Mouse (Mus musculus): ENCODE data around the gene Hdac9. TPM values are rescaled to one million over a fixed set of nuclear protein-coding genes. Genes with fewer than 3 reads are reported as not detected.

Gene Hdac9
- polyA plus RNA-seq, 1 experiment from 2014 or later: 5.1 TPM

DNA sequence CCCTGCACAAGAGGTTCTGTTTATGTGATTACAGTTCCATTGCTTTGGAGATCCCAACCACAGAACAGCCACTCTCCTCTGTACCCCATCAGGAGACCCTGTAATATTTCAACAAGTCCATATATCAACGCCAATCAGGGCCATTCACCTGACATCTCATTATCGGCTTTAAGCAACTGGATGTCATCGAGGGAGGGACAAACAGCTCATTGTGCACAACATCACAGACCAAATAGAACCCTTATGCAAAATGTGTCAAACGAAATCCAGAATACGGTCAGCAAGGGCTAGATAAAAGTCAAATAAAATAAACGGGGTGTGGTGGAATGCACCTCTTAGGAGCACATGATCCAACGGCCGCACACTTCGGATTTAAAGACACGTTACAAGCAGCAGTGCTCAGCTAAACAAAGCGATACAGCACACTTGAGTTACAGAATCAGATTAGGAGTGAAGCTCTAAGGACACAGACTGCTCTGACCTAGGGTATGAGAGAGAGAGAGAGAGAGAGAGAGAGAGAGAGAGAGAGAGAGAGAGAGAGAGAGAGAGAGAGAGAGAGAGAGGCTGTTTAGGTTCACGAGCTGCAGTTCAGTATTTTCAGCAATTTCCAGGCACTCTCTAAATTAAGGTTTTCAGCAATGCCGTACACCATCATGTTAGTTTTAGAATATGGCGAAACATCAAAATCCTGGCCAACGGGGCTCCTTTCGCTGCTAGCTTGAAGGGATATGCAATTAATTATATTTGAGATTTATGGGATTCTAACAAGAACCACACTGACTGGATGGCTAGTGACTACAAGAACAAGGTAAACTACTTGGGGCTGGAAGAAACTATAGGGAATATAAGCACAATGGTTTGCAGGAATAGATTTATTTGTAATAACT lies 279.4 kb downstream of the Hdac9 start:
- 71% methylated on average over 16 of the region's 16 CpGs for WGBS
- Histone ChIP-seq H3K4me3 (replicated peaks) (no peak overlapping the region), H3K4me2 (no peak overlapping the region), H3K27me3 (no peaks in the 10 kb centered on the region), H3K9ac (no peak overlapping the region), H3K4me1 (no peaks in the 10 kb centered on the region), H3K9me3 (replicated peaks) (no peaks in the 10 kb centered on the region), H3K36me3 (no peaks in the 10 kb centered on the region), H3K27ac (no peak overlapping the region)
- ATAC-seq (replicated peaks; ENCODE audit: low FRiP score): no peak

DNA sequence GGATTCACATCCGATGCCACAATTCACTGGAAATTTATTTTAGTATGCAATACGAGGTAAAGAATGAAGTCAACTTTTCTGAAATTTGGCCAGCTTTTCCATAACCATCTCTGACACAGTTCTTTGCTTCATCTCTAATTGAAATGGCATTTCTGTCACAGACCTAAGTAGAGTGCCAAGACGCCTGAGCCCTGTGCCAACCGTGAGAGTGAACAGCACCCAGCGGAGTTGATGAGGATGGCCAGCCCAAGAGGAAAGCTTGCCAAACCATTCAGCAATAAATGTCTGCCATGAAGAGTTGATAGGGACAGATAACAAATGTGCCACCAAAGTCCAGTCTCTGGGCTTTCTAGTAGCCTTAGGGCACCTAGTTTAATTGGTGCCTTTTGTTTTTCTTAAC lies 297.8 kb downstream of the Hdac9 start:
- Histone ChIP-seq H3K4me2 (no peak overlapping the region), H3K4me1 (no peaks in the 10 kb centered on the region), H3K36me3 (no peaks in the 10 kb centered on the region), H3K9ac (no peak overlapping the region), H3K9me3 (replicated peaks) (no peaks in the 10 kb centered on the region), H3K27ac (no peak overlapping the region), H3K4me3 (replicated peaks) (no peak overlapping the region), H3K27me3 (no peaks in the 10 kb centered on the region)
- ATAC-seq (replicated peaks; ENCODE audit: low FRiP score): no peak
- WGBS: 91% methylated on average over 5 of the region's 5 CpGs

DNA sequence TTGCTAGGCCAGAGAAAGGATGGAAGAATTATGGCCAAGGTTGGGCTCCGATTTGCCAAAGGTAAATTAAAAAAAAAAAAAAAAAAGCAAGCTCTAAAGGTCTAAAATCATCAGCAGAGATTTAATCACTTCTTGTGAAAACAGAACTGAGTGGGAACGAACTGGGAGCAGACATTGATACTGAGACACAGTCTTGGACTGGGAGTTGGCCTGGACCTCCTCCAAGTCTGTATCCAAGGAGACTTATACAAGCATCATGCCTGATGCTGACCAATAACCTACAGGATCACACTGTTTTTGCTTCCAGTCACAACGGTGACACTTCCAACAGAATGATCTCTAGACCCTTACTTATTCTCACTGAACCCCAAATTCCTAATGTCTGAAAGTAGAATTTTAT lies 298.6 kb downstream of the Hdac9 start:
- no peak overlapping the region for H3K4me2 ChIP-seq
- H3K36me3 ChIP-seq: no peaks in the 10 kb centered on the region
- no peak overlapping the region for H3K4me3 ChIP-seq (replicated peaks)
- ATAC-seq (replicated peaks; ENCODE audit: low FRiP score): no peak
- no peak overlapping the region for H3K9ac ChIP-seq
- H3K27ac ChIP-seq: no peak overlapping the region
- H3K9me3 ChIP-seq (replicated peaks): no peaks in the 10 kb centered on the region
- H3K4me1 ChIP-seq: no peaks in the 10 kb centered on the region
- H3K27me3 ChIP-seq: no peaks in the 10 kb centered on the region
- 54% methylated on average over 3 of the region's 3 CpGs for WGBS

DNA sequence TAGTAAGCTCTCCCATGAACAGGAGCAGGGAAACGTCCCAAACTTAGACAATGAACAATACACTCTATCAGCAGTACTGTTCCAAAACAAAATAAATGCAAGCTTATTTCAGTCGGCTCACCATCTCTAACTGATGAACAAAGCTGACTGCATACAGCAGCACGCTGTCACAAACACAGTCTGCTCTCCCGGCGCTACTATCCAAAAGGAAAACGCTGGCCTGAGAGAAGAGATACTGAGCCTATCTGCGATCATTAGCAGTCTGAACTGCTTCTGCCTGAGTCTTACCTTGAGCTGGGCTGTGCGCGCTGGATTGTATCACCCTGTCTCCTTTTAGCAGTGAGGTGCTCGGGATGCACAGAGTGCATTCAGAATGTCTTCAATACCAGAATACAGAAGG lies 299.1 kb downstream of the Hdac9 start:
- 83% methylated on average over 10 of the region's 10 CpGs for WGBS
- H3K4me1 ChIP-seq: no peaks in the 10 kb centered on the region
- no peak overlapping the region for H3K9ac ChIP-seq
- ATAC-seq (replicated peaks; ENCODE audit: low FRiP score): no peak
- H3K27ac ChIP-seq: no peak overlapping the region
- H3K27me3 ChIP-seq: no peaks in the 10 kb centered on the region
- no peak overlapping the region for H3K4me2 ChIP-seq
- no peaks in the 10 kb centered on the region for H3K36me3 ChIP-seq
- H3K9me3 ChIP-seq (replicated peaks): no peaks in the 10 kb centered on the region
- no peak overlapping the region for H3K4me3 ChIP-seq (replicated peaks)

DNA sequence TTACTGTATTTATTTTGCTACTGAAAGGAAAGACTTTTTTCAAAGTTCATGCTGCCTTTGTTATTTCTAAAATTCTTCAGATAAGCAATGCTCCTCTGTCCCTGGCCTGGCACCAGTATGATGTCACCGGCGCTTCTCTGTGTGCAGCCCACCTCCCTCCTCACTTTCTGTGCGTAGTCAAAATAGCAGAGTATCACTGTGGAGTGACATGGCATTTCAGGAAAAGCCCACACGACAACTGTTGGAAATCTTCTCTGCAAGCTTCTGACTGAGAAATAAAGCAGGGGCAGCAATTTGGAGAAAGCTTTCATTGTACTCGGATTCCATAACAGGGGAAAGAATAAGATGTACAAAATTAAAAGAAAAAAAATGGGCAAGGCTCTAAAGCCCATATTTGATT lies 302.1 kb downstream of the Hdac9 start:
- no peak overlapping the region for H3K4me3 ChIP-seq (replicated peaks)
- H3K9ac ChIP-seq: no peak overlapping the region
- no peaks in the 10 kb centered on the region for H3K27me3 ChIP-seq
- no peaks in the 10 kb centered on the region for H3K4me1 ChIP-seq
- H3K27ac ChIP-seq: no peak overlapping the region
- no peak for ATAC-seq (replicated peaks; ENCODE audit: low FRiP score)
- H3K36me3 ChIP-seq: no peaks in the 10 kb centered on the region
- 79% methylated on average over 5 of the region's 5 CpGs for WGBS
- no peaks in the 10 kb centered on the region for H3K9me3 ChIP-seq (replicated peaks)
- no peak overlapping the region for H3K4me2 ChIP-seq

DNA sequence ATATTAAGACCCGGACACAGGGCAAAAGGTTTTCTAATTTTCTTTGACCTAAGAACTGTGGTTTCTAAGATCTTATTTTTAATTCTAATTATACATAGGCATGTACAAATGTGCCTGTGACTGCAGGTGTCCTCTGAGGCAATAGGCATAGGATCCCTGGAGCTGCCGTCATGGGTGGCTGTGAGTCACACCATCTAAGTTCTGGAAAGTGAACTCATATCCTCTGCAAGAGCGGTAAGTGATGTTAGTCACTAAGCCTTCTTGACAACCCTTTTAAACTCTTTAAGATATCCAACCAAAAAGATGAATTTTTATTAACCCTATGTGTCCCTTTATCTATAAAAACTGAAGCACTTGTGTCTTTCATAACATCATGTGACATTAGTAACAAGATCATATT lies 304.4 kb downstream of the Hdac9 start:
- Histone ChIP-seq H3K4me3 (replicated peaks) (no peak overlapping the region), H3K4me1 (no peaks in the 10 kb centered on the region), H3K4me2 (no peak overlapping the region), H3K9me3 (replicated peaks) (no peaks in the 10 kb centered on the region), H3K36me3 (no peaks in the 10 kb centered on the region), H3K27me3 (no peaks in the 10 kb centered on the region), H3K27ac (no peak overlapping the region), H3K9ac (no peak overlapping the region)
- no peak for ATAC-seq (replicated peaks; ENCODE audit: low FRiP score)
- 93% methylated on average over 3 of the region's 3 CpGs for WGBS

DNA sequence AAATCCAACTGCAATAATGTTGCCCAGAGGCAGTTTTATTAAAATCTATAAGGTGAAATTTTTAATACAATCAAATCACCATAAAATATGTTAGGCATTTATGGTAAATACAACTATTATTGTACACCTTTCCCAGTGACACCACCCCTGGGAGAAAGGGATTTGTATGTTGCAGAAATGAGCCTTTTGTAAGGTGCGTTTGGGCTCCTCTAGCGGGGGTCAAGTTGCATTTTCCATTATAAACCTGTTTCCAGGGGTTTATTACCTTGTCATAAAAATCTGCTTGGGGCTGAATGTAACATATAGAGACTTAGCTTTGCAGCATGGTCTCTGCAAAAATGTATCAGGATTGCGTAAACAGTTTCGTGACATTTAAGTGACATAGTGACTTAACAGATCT lies 312.4 kb downstream of the Hdac9 start:
- H3K27ac ChIP-seq: no peak overlapping the region
- H3K4me2 ChIP-seq: no peak overlapping the region
- H3K36me3 ChIP-seq: no peaks in the 10 kb centered on the region
- no peak for ATAC-seq (replicated peaks; ENCODE audit: low FRiP score)
- H3K27me3 ChIP-seq: no peaks in the 10 kb centered on the region
- 81% methylated on average over 4 of the region's 4 CpGs for WGBS
- H3K9me3 ChIP-seq (replicated peaks): no peaks in the 10 kb centered on the region
- H3K4me3 ChIP-seq (replicated peaks): no peak overlapping the region
- H3K9ac ChIP-seq: no peak overlapping the region
- no peaks in the 10 kb centered on the region for H3K4me1 ChIP-seq

DNA sequence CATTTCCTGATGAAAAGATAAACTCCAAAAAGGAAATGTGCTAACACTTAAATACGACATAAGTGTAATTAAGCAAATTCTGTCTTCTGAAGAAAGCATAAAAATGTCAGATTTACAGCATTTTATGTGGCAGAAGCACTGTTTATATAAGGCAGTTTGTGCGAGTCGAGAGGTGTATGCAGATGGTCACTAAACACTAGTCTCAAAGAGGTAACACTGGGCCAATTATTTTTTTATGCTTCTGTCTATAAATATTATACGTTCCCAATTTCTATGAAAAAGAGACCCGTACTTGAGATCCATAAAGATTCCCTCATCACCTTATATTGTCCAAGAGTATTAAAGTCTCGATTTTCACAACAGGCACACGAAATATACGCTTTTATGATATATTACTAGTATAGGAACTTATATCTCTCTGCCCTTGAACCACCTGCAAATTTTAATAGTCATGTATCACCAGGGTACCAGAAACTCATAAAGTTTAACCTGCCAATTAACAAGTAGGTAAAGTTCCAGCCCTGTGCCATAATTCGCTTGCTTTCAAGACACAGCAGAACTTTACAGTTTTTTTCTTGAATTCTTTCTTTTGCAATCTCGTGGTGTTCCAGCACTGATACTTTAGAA lies 322.6 kb downstream of the Hdac9 start:
- Histone ChIP-seq H3K36me3 (no peaks in the 10 kb centered on the region), H3K4me1 (no peaks in the 10 kb centered on the region), H3K9me3 (replicated peaks) (no peaks in the 10 kb centered on the region), H3K4me3 (replicated peaks) (no peak overlapping the region), H3K27ac (no peak overlapping the region), H3K9ac (no peak overlapping the region), H3K4me2 (no peak overlapping the region), H3K27me3 (no peaks in the 10 kb centered on the region)
- no peak for ATAC-seq (replicated peaks; ENCODE audit: low FRiP score)
- 60% methylated on average over 10 of the region's 10 CpGs for WGBS

DNA sequence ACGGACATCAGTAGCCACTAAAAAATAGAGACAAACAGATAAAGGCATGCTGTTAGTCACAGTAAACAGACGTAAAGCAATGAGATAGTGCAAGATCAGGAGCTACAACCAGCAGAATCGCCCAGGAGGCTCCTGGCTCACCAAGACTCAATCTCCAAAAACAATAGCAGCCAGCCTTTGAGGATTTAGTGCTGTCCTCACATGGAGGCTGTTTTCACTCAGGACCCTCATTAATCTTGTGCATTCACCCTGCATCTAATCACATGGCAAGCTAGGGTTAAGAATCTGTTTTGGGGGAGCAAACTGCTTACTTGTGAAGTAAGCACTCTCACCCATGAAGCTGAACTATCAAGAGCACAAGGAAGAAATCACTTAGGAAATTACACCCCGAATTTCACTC lies 329.7 kb downstream of the Hdac9 start:
- no peak for ATAC-seq (replicated peaks; ENCODE audit: low FRiP score)
- no peaks in the 10 kb centered on the region for H3K4me1 ChIP-seq
- 39% methylated on average over 4 of the region's 4 CpGs for WGBS
- H3K9ac ChIP-seq: no peak overlapping the region
- H3K4me2 ChIP-seq: no peak overlapping the region
- H3K27ac ChIP-seq: no peak overlapping the region
- H3K9me3 ChIP-seq (replicated peaks): no peaks in the 10 kb centered on the region
- H3K4me3 ChIP-seq (replicated peaks): no peak overlapping the region
- no peaks in the 10 kb centered on the region for H3K27me3 ChIP-seq
- no peaks in the 10 kb centered on the region for H3K36me3 ChIP-seq

DNA sequence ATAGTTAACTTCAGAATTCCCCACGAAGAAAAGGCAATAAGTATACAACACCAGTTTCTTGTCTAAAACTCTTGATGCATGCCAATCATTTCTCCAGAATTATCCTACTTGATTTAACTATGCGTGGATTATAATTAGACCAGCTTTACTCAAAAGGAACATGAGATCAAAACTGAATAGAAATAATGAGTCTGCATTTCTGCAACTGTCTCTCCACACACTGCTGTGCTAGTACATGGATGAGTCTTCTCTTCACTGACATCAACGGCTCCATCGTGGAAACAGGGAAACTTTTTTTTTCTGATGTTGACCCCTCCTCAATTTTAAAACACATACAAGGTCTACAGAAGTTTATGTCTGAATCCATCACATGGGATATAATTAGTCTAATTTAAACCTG lies 334.4 kb downstream of the Hdac9 start:
- H3K9me3 ChIP-seq (replicated peaks): no peaks in the 10 kb centered on the region
- H3K4me3 ChIP-seq (replicated peaks): no peak overlapping the region
- 0 out of 2 replicates have a peak, but pooled peaks cover 2% of the 10 kb centered on the region for H3K4me1 ChIP-seq
- no peak overlapping the region for H3K27ac ChIP-seq
- 87% methylated on average over 4 of the region's 4 CpGs for WGBS
- no peak overlapping the region for H3K4me2 ChIP-seq
- H3K36me3 ChIP-seq: no peaks in the 10 kb centered on the region
- no peaks in the 10 kb centered on the region for H3K27me3 ChIP-seq
- no peak for ATAC-seq (replicated peaks; ENCODE audit: low FRiP score)
- no peak overlapping the region for H3K9ac ChIP-seq

DNA sequence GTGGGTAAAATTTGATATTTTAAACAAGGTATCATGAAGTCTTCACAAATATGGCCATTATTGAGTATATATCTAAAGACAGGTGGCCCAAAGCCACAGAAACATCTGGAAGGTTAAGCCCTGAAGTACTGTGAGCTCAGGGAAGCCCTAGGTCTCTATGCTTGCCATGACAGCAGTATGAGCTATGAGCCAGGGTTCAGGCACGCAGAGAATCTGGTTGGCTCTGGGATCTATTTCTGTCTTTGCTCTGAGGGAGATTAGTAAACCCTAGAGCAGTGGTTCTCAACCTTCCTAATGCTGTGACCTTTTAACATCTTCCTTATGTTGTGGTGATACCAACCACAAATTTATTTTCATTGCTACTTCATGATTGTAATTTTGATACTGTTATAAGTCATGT lies 337.7 kb downstream of the Hdac9 start:
- 71% methylated on average over 1 of the region's 1 CpGs for WGBS
- H3K9ac ChIP-seq: no peak overlapping the region
- no peak for ATAC-seq (replicated peaks; ENCODE audit: low FRiP score)

DNA sequence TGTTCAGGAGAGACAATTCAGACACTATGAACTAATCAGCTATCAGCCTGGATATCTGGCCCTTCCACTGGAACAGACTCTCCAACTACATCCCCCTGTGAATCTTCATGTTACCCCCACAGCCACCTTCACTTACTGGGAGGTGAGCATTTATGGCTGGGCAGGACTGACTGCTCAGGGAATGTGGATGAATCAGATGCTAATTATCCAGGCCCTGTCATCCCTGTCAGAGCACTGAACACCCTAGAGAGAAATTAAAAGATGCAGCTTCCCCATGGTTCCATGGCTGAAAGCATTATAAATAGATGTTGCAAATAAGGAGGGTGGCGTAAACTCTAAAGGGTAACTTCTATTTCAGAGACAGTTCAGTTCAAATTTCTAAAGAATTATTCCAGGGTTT lies 345.8 kb downstream of the Hdac9 start:
- H3K9ac ChIP-seq: no peak overlapping the region
- H3K4me3 ChIP-seq (replicated peaks): no peak overlapping the region
- no peaks in the 10 kb centered on the region for H3K27me3 ChIP-seq
- no peaks in the 10 kb centered on the region for H3K9me3 ChIP-seq (replicated peaks)
- 95% methylated on average over 1 of the region's 1 CpGs for WGBS
- no peak overlapping the region for H3K4me2 ChIP-seq
- H3K4me1 ChIP-seq: no peaks in the 10 kb centered on the region
- no peak overlapping the region for H3K27ac ChIP-seq
- H3K36me3 ChIP-seq: no peaks in the 10 kb centered on the region
- ATAC-seq (replicated peaks; ENCODE audit: low FRiP score): no peak

More for the DNA sequence above, 337.7 kb downstream of the Hdac9 start:
- Histone ChIP-seq H3K4me3 (replicated peaks) (no peak overlapping the region), H3K27ac (no peak overlapping the region), H3K9me3 (replicated peaks) (no peaks in the 10 kb centered on the region), H3K4me1 (0 out of 2 replicates have a peak, but pooled peaks cover 2% of the 10 kb centered on the region), H3K36me3 (no peaks in the 10 kb centered on the region), H3K4me2 (no peak overlapping the region), H3K27me3 (no peaks in the 10 kb centered on the region)
